Mouse (Mus musculus) frontal cortex, postnatal 10 days (tissue): ENCODE measurements around the gene Epha4.

Experiments used
- DNase-seq, 2 experiments: peaks; one replicate each; pipeline ENCODE4 v3.0.0; 2022; ENCODE audit warnings: low spot score in 2 of 2, mixed read lengths in 1 of 2

The Epha4 gene

DNA sequence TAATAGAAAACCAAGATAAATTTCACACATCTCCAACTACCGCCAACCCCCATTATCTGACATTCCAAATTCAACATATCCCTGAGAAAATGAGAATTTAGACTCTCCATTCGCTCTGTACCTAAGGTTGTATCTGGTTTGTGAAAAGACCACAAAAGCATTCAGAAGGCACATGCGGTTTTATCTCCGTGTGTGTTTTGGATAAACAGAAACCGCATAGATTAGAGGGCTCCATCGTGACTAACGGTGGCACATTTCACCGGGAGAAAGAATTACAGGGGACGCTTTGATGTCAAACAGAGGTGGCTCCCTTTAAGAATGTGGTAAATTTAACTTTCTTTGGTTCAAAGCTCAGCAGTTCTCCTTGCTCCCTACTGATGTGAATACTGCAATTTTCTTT is 107.5 kb downstream of the Epha4 start:
- no peak for DNase-seq

- no peak for DNase-seq
Observed at GRCm38 (mm10) chr1:77406631-77407030, 108.3 kb downstream of the Epha4 start.

DNA sequence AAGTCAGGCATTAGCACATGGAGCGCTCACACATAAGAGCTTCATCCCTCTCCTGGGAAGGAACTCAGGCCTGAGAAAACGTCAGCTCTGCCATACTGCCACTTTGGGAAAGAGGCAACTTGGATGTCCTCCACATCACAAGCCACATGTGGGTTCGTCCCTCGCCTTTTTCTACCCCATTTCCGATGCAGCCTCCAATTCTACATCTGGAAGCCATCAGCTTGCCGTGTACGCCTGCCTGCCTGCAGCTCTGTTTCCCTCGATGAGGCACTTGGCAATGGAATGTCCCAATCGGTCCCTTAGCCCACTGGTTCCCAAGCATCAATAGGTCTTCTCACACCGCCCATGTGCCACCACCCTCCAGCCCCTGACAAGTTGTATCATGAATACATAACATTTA is 110.4 kb downstream of the Epha4 start:
- DNase-seq, result no peak

GRCm38 (mm10) chr1:77402942-77403341 is 111.9 kb downstream of the Epha4 start:
- no peak for DNase-seq

GRCm38 (mm10) chr1:77401465-77401864 is 113.4 kb downstream of the Epha4 start:
- no peak for DNase-seq

DNA sequence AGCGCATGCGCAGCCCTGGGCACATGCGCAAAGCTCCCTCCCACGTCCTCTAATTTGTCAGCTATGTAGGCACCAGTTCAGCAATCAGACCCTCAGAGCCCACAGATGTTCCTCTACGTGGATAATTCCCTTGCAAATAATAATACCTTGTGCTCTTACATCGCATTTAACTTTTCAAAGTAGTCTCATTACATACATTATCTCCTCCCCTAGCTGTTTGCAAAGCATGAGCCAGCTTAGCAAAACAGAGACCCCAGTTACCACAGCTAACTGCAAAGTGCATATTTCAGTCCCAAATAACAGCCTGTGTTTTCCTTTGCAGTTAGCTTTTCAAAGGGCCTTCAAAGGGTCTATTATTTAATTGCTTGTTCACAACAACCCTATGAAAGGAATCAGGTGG is 123.3 kb downstream of the Epha4 start:
- no peak for DNase-seq

- no peak for DNase-seq
Observed at GRCm38 (mm10) chr1:77389069-77389468, 125.8 kb downstream of the Epha4 start.

DNA sequence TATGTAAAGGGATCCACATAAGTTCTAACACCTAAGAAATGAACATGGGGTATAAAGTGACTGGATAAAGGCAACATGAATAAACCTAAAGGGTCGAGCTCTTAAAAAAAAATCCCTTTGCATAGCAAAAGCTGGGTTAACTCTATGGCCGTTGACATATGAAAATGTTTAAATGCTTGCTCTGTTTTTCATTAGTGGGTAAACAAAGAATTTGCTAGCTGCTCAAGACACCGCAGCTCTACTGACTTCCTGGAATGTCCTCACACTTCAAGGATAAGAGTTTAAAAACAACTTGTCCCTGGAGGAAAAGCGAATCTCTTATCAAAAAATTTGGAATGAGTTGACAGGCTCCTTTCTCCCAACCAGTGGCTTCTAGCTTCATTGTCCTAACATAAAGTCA is 126.3 kb downstream of the Epha4 start:
- no peak for DNase-seq

DNA sequence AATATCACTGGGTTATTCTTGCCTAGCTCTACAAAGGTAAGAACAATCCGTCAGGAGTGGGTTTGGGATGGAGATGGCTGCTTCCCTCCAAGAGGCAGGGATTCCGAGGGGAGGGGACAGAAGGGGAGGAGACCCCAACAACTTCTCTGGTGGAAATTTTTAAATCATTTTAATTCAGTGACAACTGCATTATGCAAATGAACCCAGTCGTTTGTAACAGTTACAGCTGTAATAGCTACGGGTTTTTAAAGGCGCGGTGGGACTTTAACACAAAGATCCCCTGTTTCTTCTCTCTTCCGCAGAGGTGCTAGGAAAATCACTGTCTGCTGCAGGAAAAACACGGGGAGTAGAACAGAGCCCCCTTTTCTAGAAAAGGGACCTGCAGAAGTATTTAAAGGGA is 129.3 kb downstream of the Epha4 start:
- DNase-seq, result no peak

GRCm38 (mm10) chr1:77383466-77383865 is 131.4 kb downstream of the Epha4 start:
- no peak for DNase-seq

GRCm38 (mm10) chr1:77377550-77377980 is 137.3 kb downstream of the Epha4 start:
- DNase-seq, result no peak

- DNase-seq, result no peak
Observed at GRCm38 (mm10) chr1:77374054-77374453, 140.8 kb downstream of the Epha4 start.

DNA sequence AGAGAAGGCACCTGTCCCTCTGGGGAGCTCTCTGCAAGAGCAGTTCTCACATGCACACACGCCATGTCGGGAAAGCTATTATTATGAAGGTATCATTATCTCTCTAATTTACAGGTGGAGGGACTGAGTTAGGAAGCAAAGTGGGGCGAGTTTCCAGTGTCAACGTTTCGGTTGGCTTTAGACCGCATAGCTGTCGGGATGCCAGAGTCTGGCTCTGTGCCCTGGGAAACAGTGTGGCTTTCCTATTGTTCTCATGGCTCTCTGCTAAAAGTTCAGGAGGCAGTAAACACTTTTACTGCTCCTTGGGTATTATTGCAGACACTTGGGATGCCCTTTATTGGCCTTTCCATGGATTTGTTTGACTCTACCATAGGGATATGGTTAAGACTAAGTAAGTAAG is 144.0 kb downstream of the Epha4 start:
- DNase-seq, result no peak

DNA sequence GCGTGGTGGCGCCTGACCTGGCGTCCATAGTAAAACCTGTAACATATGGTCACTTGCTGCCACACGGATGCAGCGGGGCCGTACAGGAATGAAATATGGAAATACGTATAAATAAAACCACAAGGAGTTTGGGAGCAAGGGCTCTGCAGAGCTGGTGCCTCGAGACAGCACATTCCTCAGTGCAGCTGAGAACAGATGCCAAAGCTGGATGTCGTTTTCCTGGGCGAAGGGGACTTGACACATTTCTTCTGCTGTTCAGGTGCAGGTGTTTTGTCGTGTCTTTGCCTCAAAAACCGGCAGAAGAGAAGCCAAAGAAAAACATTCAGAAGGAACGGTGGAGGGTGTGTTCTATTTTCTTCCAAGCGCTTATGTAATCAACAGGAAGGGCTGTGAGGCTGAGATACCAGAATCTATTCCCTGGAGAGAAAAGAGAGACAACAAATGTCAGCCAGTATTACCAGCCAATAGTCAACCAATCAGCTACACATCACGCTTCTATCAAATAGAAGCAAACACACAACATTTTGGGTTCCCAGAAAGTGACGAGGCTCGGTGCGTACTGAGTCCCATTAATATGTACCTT is 145.5 kb downstream of the Epha4 start:
- no peak for DNase-seq

- no peak for DNase-seq
Observed at GRCm38 (mm10) chr1:77365850-77366249, 149.0 kb downstream of the Epha4 start.

GRCm38 (mm10) chr1:77364596-77364995 is 150.3 kb downstream of the Epha4 start:
- no peak for DNase-seq

DNA sequence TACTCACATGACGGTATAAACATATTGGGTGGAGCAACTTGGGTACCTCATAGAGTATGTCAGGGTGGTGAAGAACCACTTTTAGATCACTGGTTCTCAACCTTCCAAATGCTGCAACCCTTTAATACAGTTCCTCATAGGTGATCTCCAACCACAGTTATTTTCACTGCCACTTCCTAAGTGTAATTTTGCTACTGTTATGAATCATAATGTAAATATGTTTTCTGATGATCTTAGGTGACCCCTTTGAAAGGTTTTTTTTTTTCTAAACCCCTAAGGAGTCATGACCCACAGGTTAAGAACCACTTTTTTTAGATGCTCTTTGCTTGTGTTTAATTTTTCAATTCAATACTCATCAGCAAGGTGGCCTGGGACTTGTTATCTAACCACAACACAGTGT is 151.0 kb downstream of the Epha4 start:
- DNase-seq, result no peak

- DNase-seq, result no peak
Observed at GRCm38 (mm10) chr1:77346459-77346858, 168.4 kb downstream of the Epha4 start.

DNA sequence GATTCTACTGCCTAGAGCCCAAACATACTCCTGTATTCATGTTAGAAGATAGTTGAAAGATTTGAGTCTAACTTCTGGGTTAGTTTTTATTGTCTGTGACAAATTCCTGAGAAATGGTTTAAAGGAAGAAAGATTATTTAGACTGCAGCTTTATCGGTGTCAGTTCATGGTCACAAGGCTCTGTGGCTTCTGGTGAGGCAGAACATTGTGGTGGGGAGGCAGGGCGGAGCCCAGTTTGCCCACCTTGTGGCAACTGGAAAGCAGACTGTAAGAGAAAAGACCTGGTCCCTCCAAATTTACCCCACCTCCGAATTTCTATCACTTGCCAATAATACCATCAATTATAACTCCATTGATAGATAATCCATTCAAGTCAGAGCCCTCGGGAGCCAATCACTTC is 171.1 kb downstream of the Epha4 start:
- DNase-seq, result no peak

DNA sequence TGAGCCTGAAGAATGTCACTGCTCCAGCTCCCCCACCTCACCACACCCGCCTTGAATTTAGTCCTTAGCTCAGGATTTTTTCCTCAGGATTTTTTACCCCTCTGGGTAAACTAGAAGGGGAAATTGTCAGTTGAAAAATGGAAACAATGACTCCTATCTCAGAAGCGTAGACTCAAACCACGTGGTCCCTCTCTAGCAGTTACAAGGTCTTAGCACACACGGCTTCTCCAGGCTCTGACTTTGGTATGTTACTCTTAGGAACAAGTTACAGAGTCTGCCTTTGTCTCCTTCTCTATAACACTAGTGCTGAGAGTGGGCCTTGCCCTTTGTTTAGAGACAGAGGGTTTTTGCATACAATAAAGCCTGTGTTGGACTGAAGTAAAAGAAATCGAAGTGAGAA is 175.2 kb downstream of the Epha4 start:
- no peak for DNase-seq

- DNase-seq, result no peak
Observed at GRCm38 (mm10) chr1:77338346-77338745, 176.5 kb downstream of the Epha4 start.

DNA sequence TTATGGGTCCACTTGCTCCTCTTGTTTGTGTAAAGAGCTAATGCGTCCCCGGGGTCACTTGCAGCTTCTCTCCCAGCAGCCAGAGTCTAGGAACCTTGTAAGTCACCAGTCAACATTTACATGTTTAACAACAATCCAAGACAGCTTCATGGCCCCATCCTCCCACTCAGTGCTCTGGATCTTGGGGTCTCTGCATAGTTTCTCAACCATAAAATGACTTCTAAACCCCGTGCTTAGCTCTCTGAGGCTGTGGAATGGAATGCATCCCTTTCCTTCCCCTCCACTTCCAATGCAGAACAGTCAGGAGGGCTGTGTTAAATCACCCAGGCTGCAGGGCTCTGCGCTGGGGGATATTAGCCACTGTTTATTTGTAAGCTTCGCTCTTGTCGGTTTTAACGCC is 178.0 kb downstream of the Epha4 start:
- no peak for DNase-seq

GRCm38 (mm10) chr1:77318597-77319127 is 196.2 kb downstream of the Epha4 start:
- DNase-seq, result no peak
